Mouse (Mus musculus) layer of hippocampus, adult 8-10 months (tissue): ENCODE measurements at regions not wholly inside any gene's neighbourhood (a gene's known extent, or its start where the extent isn't known, plus 50 kb on each side); places are given as distances from the start of the nearest gene placed in this dataset.

ENCODE experiments used
- DNase-seq, 2 experiments: peaks; one replicate each; pipeline ENCODE4 v3.0.0; 2022; ENCODE audit warnings: low spot score in 2 of 2

DNA sequence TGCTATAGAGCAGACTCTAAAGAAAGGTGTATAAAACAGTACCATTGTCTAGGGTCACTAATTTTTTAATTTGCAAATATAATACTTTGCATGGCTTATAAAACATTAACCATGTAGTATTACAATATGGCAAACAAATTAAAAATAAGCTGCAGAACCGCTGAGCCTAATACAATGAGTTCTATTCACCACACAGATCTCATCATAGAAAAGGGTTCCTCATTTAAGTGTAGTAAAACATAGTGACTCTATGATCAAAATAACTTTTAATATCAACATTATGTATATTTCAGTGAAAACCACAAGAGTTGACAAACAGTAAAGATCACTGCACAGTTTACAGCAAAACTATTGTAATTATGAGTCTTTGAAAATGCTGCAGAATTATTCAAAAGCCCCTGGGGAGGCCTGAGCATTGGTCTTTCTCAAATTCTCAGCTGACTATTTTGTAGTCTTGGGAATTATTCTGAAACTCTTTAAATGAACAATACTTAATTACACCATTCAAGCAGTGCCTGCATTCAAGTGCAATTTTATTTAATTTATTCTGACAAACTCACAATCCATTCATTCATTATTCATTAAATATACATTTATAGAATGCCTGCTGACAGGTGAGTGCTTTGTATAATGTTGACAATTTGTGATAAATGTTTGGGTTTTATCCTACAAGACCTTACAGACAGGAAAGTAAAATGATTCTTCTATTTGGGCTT, 60.3 kb downstream of the Pcdh20 start:
- DNase-seq, result no peak

DNA sequence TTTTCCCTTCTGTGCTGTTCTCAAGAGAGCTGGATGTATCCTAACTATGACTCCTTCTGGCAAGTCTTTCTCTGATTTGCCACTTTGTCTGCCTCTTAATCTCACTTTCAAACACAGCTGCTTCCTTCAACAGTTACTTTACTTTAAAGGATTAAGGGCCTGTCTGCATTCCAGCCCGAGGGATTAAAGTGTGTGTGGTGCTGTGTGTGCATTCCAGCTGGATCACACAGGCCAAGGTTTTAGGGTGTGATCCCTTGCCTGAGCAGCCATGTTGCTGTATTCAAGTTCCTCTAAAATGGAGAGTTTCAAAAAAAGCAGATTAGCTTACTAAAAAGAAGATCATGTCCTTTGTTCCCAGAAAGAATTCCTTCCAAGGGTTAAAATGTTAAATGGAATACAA, 71.9 kb downstream of the Pcdh20 start:
- no peak for DNase-seq

DNA sequence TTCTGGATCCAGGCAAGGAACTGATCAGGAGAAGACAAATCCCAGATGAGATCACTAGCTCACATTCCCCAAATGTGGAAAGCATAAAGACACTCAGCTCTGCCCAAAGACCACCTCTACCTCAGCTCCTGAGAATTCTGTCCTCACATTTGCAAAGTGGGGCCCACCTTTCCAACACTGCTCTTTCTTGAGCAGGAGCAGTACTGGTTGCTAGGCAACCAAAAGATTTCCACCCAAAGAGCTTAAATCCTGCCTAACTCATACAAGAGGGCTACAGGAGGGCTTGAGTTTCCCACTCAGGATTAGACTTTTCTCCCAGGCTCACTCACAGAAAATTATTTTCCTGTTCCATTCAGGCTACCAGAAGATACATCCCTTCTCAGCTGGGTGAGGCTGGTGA, 74.0 kb downstream of the Pcdh20 start:
- DNase-seq, result no peak

DNA sequence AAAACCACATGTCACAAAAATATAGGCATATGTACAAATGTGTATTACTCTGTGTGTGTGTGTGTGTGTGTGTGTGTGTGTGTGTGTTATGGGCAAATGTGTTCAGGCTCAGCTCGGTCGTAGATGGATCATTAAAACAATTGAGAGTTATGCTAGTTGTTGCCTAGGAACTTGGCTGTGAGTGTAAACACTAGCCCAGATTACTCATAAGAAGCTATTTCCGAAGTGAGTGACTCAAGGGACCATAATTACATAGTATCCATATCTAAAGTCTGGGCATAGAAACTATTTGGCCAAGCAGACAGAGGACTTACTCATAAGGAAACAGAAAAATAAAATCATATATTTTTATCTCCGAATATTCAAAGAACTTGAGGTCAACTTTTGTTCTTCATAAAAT, 76.2 kb downstream of the Pcdh20 start:
- no peak for DNase-seq

DNA sequence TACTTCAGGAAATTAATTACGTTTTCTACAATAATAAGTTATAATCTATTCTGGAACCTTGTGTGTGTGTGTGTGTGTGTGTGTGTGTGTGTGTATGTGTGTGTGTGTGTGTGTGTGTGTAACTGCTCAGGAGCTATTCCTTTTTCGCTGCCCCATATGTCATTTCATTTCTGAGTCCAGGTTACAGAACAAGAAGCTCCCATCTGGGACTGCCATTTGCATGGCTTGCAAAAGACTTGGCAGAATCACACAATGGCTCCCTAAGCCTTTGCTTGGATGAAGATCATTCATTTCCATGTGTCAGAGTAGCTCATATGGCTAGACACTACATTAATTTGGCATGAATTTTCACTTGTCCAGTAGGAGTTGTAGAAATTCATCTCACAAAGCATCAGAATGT, 86.6 kb downstream of the Pcdh20 start:
- DNase-seq, result no peak

DNA sequence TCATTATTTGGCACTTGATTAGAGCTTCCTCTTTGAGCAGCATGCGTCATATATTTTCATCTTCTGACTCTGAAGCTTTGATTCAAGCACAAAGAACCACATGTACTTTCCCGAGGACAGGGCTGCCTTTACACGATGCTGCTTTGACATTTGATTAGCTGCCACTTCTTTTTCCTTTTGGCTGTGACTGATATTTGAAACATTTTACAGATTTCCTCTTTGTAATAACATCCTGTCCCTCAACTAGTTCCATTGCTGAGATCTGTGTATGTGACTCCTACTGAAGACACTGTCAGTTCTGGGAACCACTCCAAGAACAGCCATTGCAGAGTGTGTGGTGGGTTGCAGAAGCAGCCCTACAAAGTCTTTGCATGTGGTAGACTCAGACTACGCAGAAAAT, 124.0 kb downstream of the Pcdh20 start:
- peak; percentile 74 to 78 for DNase-seq

DNA sequence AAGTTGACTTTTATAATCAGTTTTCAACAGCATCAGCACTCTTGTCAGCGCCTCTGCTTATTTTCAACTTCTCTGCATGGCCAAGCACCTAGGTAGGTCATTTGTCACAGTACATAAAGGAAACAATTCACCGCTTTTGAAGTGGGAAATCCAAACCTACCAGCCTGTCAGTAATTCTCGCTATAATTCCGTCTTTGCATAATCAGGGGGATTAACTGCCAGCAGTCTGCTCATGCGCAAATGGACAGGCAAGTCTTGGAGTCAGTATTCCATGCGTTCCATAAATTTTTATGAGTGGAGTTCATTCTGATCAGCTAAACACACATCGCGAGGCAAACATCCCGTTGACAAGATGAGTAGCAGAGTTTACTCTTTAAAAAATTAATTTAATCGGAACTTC, 133.9 kb downstream of the Pcdh20 start:
- no peak for DNase-seq

DNA sequence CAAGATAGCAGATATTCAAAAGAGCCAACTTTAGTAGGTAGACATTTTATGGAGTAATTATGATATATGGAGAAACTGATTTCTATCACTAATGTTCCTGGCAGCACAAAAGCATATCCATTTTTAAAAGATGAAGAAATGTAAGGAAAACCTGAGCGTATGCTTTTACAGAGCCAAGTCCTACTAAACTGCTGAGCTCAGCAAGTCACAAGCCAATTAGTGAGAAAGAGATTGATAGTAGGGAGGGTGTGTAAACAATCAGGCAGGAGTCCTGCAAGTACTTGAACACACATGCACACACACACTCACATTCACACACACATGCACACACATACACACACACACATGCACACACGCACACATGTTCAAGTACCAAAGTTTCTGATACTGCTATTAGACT, 140.6 kb downstream of the Pcdh20 start:
- no peak for DNase-seq

DNA sequence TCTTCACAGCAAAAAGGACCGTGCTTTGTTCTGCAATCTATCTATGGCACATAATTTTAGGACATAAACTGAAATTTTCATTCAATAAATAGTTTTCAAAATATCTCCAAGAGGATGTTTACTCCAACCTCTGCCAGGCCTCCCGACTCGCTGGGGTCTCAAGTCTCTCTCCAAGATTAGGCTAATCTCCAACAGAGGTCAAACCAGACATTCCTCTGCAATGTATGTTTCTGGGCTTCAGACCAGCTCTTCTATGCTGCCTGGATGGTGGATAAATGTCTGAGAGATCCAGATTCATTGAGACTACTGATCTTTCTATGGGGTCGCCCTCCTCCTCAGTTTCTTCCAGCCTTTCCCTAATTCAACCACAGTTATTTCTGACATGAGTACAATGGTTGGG, 144.8 kb downstream of the Pcdh20 start:
- no peak for DNase-seq

DNA sequence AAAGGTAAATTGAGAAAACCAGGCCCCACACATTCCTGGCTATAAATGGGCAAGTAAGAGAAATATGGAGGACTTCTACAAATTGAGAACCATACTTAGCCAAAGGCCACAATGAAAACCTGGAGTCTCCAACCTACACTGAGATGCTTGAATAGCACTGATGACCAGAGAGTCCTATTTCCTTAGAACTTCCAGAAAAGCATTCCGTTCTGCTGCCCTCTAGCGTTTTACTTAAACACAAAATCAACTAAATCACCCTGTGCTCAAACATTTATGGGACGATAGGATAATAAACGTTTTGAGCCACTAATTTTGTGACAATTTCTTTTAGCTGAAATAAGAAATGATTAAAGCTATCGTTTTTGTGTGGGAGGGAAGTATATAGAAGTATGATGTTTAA, 192.9 kb downstream of the Pcdh20 start:
- DNase-seq, result no peak

DNA sequence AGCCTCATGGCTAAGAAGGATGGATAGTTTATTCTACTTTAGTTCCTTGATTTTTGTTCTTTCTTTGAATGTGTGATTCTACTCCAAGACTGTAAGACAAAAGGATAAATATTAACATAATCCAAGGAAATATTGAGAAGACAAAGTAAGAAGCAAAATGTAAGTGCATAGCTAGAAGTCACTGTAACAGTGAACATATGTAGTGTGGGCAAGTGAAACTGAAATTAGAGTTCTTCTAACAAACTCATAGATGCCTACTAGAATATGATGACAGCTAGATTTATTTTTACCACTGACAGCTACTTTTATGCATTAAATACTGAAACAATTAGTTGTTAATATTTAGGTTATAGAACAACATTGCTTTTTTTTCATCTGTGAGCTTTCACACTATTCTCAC, 206.4 kb downstream of the Pcdh20 start:
- no peak for DNase-seq

DNA sequence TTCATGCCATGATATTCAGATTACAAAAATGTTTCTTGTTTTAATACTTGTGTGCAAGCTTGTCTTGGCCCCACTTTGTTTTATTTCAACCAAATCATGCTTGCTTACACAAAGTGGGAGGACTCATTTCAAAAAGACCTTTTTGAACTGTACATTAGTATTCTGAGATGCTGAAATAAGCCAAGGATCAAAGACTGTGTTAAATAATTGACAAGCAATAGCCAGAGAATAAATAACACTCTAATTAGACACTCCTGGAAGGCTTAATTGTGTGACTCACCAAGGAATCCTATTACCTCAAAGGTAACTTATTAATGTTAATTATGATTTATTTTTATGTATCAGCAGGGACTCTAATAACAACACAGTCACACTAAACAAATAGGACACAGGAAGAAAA, 212.2 kb downstream of the Pcdh20 start:
- no peak for DNase-seq

DNA sequence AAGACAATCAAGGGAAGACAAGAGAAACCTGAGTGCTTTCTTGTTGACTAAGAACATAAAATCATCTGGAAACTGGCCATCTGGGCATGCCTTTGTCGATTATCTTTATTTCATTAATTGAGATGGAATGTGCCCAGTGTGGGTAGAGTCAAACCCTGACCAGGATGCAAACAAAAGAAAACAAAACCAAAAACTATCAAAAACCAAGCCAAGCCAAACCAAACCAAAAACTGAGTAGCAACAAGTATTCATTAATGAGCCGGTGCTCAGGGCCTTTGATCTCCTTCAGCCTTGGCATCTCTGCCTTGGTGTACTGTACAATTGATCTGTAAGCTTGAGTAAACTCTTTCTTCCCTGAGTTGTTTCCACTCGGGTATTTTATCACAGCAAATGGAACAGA, 216.1 kb downstream of the Pcdh20 start:
- no peak for DNase-seq
